In the genomic region with DNA sequence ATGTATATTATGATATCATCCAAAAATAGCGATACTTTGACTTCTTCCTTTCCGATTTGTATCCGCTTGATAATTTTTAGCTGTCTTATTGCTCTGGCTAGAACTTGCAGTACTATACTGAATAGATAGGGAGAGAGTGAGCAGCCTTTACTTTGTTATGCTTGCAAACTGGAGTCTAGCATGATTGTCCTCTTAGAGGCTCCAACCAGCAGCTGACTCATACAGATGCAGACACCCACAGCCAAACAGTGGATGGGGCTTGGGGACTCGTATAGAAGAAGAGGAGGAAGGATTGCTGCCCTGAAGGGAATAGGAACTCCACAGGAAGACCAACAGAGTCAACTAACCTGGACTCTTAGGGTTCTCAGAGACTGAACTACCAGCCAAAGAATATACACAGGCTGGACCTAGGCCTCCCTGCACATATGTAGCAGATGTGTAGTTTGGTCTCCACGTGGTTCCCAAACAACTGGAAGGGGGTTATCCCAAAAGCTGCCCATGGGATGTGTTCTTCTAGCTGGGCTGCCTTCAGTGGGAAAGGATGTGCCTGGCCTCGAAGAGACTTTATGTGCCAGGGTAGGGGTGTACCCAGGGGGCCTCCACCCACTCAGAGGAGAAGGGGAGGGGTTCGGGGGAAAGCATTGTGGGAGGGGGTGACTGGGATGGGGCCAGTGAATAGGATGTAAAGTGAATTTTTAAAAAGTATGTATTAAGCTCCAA, we compare ENCODE assay signal across 13 mouse cellular contexts. TPM values are rescaled to one million over a fixed set of nuclear protein-coding genes. Genes with fewer than 3 reads are reported as not detected.
A peak's percentile ranks its signal among the peaks of the same experiment; 100 is the strongest.
DNase-seq lines count a peak whose midpoint lies in the region; ATAC-seq and TF ChIP-seq lines count a peak whose summit lies in the region.
"Had no signal": no experiment of that assay in that cellular context is flagged by ENCODE, and none has a peak within 500 bp of the region (broad histone marks: within the 10 kb centered on the region; RNA-seq: fewer than 3 reads in every experiment).

No protein-coding gene starts in this region.

- no peak overlapping the region for H3K4me3 ChIP-seq in hindbrain, postnatal 0 days (ENCODE audit: low read length)
- H3K4me3 ChIP-seq in hindbrain, embryonic 11.5 days (ENCODE audit: low read depth, low read length): no peak overlapping the region
- H3K4me3 ChIP-seq in embryonic facial prominence, embryonic 15.5 days (replicated peaks): 0 out of 2 replicates have a peak overlapping the region, but pooled peaks have one; percentile 8
- H3K4me3 ChIP-seq: midbrain, embryonic 13.5 days had no signal

- no peaks in the 10 kb centered on the region for H3K9me3 ChIP-seq in hindbrain, postnatal 0 days (ENCODE audit: low read length)
- no peaks in the 10 kb centered on the region for H3K9me3 ChIP-seq in hindbrain, embryonic 11.5 days (ENCODE audit: control insufficient read depth, low read length)
- no peaks in the 10 kb centered on the region for H3K9me3 ChIP-seq in embryonic facial prominence, embryonic 15.5 days (replicated peaks)
- H3K9me3 ChIP-seq: limb, embryonic 12.5 days; midbrain, embryonic 13.5 days; neural tube, embryonic 15.5 days had no signal

- no peak overlapping the region for H3K9ac ChIP-seq in hindbrain, postnatal 0 days (replicated peaks; ENCODE audit: low read length)
- no peak overlapping the region for H3K9ac ChIP-seq in hindbrain, embryonic 11.5 days (ENCODE audit: low read depth, low read length)
- no peak overlapping the region for H3K9ac ChIP-seq in embryonic facial prominence, embryonic 15.5 days
- H3K9ac ChIP-seq: limb, embryonic 12.5 days; midbrain, embryonic 13.5 days; neural tube, embryonic 15.5 days had no signal

- no peak for DNase-seq in hindbrain, postnatal 0 days (ENCODE audit: low spot score)
- DNase-seq in hindbrain, embryonic 11.5 days (ENCODE audit: low spot score): no peak
- DNase-seq in 3T3-L1 (ENCODE audit: low read depth, low spot score) (peak; percentile 61), 416B (ENCODE audit: low read depth) (peak; percentile 70)
- no peak for DNase-seq in cerebellum, adult 9-10 months
- DNase-seq in kidney, adult 9 months: no peak
- DNase-seq: cerebellum, adult 11-12 months; gastrocnemius, postnatal 25 days; thymus, postnatal 14 days had no signal

- no peak overlapping the region for H3K4me2 ChIP-seq in hindbrain, postnatal 0 days (ENCODE audit: low read depth, low read length)
- H3K4me2 ChIP-seq in hindbrain, embryonic 11.5 days (replicated peaks; ENCODE audit: low read depth, low read length): no peak overlapping the region
- H3K4me2 ChIP-seq in embryonic facial prominence, embryonic 15.5 days (replicated peaks): peak overlapping the region; percentile 94; the same call in 1 of the 2 replicates
- H3K4me2 ChIP-seq: midbrain, embryonic 13.5 days had no signal

- H3K27me3 ChIP-seq in hindbrain, postnatal 0 days (ENCODE audit: insufficient read depth, low read length): peaks cover 13% of the 10 kb centered on the region; the same call in 1 of the 2 replicates
- H3K27me3 ChIP-seq in hindbrain, embryonic 11.5 days (ENCODE audit: control insufficient read depth, insufficient read depth, low read length): peaks cover 17% of the 10 kb centered on the region
- 0 out of 2 replicates have a peak, but pooled peaks cover 9% of the 10 kb centered on the region for H3K27me3 ChIP-seq in embryonic facial prominence, embryonic 15.5 days

- TF ChIP-seq CTCF in hindbrain, postnatal 0 days (IDR thresholded peaks at IDR 0.05; ENCODE audit: low read depth): 0 out of 2 replicates have a peak, but pooled peaks have one; percentile 7

- no peaks in the 10 kb centered on the region for H3K36me3 ChIP-seq in hindbrain, postnatal 0 days (ENCODE audit: insufficient read depth, low read length)
- no peaks in the 10 kb centered on the region for H3K36me3 ChIP-seq in hindbrain, embryonic 11.5 days (ENCODE audit: control insufficient read depth, insufficient read depth, low read length)
- no peaks in the 10 kb centered on the region for H3K36me3 ChIP-seq in embryonic facial prominence, embryonic 15.5 days
- H3K36me3 ChIP-seq: limb, embryonic 12.5 days; midbrain, embryonic 13.5 days; neural tube, embryonic 15.5 days had no signal

- H3K27ac ChIP-seq in hindbrain, postnatal 0 days: no peak overlapping the region
- H3K27ac ChIP-seq in hindbrain, embryonic 11.5 days (ENCODE audit: low read depth, low read length): no peak overlapping the region
- no peak overlapping the region for H3K27ac ChIP-seq in embryonic facial prominence, embryonic 15.5 days (replicated peaks)
- H3K27ac ChIP-seq: limb, embryonic 12.5 days; midbrain, embryonic 13.5 days; neural tube, embryonic 15.5 days had no signal

- no peak for ATAC-seq in hindbrain, postnatal 0 days
- no peak for ATAC-seq in hindbrain, embryonic 11.5 days (ENCODE audit: low FRiP score)
- ATAC-seq in embryonic facial prominence, embryonic 15.5 days (ENCODE audit: insufficient number of reproducible peaks, low FRiP score, low TSS enrichment, low read depth): no peak
- ATAC-seq: midbrain, embryonic 13.5 days had no signal

- peaks cover 5% of the 10 kb centered on the region for H3K4me1 ChIP-seq in hindbrain, postnatal 0 days (ENCODE audit: insufficient read depth, low read length)
- H3K4me1 ChIP-seq in hindbrain, embryonic 11.5 days (replicated peaks; ENCODE audit: control insufficient read depth, insufficient read depth, low read length): 0 out of 2 replicates have a peak, but pooled peaks cover 3% of the 10 kb centered on the region
- peaks cover 19% of the 10 kb centered on the region for H3K4me1 ChIP-seq in embryonic facial prominence, embryonic 15.5 days

- WGBS in hindbrain, postnatal 0 days: 72% methylated on average over 7 of the region's 7 CpGs
- 84% methylated on average over 7 of the region's 7 CpGs for WGBS in hindbrain, embryonic 11.5 days
- WGBS in embryonic facial prominence, embryonic 15.5 days: 70% methylated on average over 7 of the region's 7 CpGs

RNA-seq across cellular contexts. Expression of a gene that starts 1.8 kb away (rescaled TPM):
- 1.6 and 2.6 TPM in 2 replicates for total RNA-seq in hindbrain, postnatal 0 days (2014; rRNA removed)
- polyA plus RNA-seq in hindbrain, postnatal 0 days (2015; fragmentation: Nextera tagmentation; extraction: Ambion mirVana): 1.7 and 2.0 TPM in 2 replicates
- polyA plus RNA-seq in hindbrain, embryonic 11.5 days (2014; fragmentation: Nextera tagmentation; extraction: Ambion mirVana): 0.60 and 0.93 TPM in 2 replicates
- 18.9 and 22.0 TPM in 2 replicates for polyA plus RNA-seq in embryonic facial prominence, embryonic 15.5 days (2015; fragmentation: Nextera tagmentation; extraction: Ambion mirVana)

Comparison
In these comparisons a context has a peak if more than half of its experiments do, and no peak if none do; other contexts are left out.
1. DNase-seq: peak in 3T3-L1 (single experiment) and 416B (single experiment); none in hindbrain, postnatal 0 days (single experiment), hindbrain, embryonic 11.5 days (single experiment), cerebellum, adult 9-10 months (single experiment) and kidney, adult 9 months (single experiment).